Comparison of ENCODE assay signal across 8 mouse cellular contexts in genomic region chr3:122618402-122618801, GRCm38 (mm10). TPM values are rescaled to one million over a fixed set of nuclear protein-coding genes. Genes with fewer than 3 reads are reported as not detected.
DNase-seq lines count a peak whose midpoint lies in the region; ATAC-seq and TF ChIP-seq lines count a peak whose summit lies in the region.

No protein-coding gene starts in this region.

- peak overlapping the region; percentile 80 for H3K4me2 ChIP-seq in heart, embryonic 13.5 days
- H3K4me2 ChIP-seq in kidney, postnatal 0 days (ENCODE audit: low read length), result peak overlapping the region; percentile 85

- H3K4me1 ChIP-seq in brown adipose tissue, adult 24 weeks (ENCODE audit: control insufficient read depth, insufficient read depth, insufficient read length, low read length), result peaks cover 7% of the 10 kb centered on the region; the same call in 1 of the 2 replicates
- peaks cover 28% of the 10 kb centered on the region for H3K4me1 ChIP-seq in heart, embryonic 13.5 days
- H3K4me1 ChIP-seq in kidney, postnatal 0 days (replicated peaks; ENCODE audit: insufficient read depth, low read length), result peaks cover 4% of the 10 kb centered on the region; the same call in 1 of the 2 replicates

- peak overlapping the region; percentile 93 for H3K4me3 ChIP-seq in brown adipose tissue, adult 24 weeks (ENCODE audit: insufficient read depth, low read depth, low read length)
- H3K4me3 ChIP-seq in heart, embryonic 13.5 days, result peak overlapping the region; percentile 97
- peak overlapping the region; percentile 87 for H3K4me3 ChIP-seq in kidney, postnatal 0 days (replicated peaks; ENCODE audit: low read depth, low read length)

- 1% methylated on average over 30 of the region's 30 CpGs for WGBS in heart, embryonic 13.5 days
- under 1% methylated on average over 30 of the region's 30 CpGs for WGBS in kidney, postnatal 0 days

- H3K27ac ChIP-seq in brown adipose tissue, adult 24 weeks (replicated peaks; ENCODE audit: low read depth, low read length), result peak overlapping the region; percentile 73; the same call in 1 of the 2 replicates
- H3K27ac ChIP-seq in heart, embryonic 13.5 days (replicated peaks), result peak overlapping the region; percentile 96
- H3K27ac ChIP-seq in kidney, postnatal 0 days, result peak overlapping the region; percentile 99

- H3K36me3 ChIP-seq in heart, embryonic 13.5 days, result no peaks in the 10 kb centered on the region
- no peaks in the 10 kb centered on the region for H3K36me3 ChIP-seq in kidney, postnatal 0 days (ENCODE audit: insufficient read depth, low read length)

- H3K9ac ChIP-seq in heart, embryonic 13.5 days, result peak overlapping the region; percentile 97
- peak overlapping the region; percentile 99 for H3K9ac ChIP-seq in kidney, postnatal 0 days (ENCODE audit: low read depth, low read length)

- TF ChIP-seq CTCF in kidney, postnatal 0 days (IDR thresholded peaks at IDR 0.05; ENCODE audit: low read depth), result peak; percentile 62

- no peaks in the 10 kb centered on the region for H3K27me3 ChIP-seq in heart, embryonic 13.5 days (replicated peaks)
- H3K27me3 ChIP-seq in kidney, postnatal 0 days (ENCODE audit: insufficient read depth, low read length), result no peaks in the 10 kb centered on the region

- no peak for ATAC-seq in heart, embryonic 13.5 days (ENCODE audit: extremely low read depth, insufficient number of reproducible peaks, low FRiP score, low TSS enrichment)
- 0 out of 2 replicates have a peak, but pooled peaks have one; percentile 22 for ATAC-seq in kidney, postnatal 0 days (replicated peaks; ENCODE audit: low FRiP score, low read depth)

- H3K9me3 ChIP-seq in heart, embryonic 13.5 days, result no peaks in the 10 kb centered on the region
- no peaks in the 10 kb centered on the region for H3K9me3 ChIP-seq in kidney, postnatal 0 days (replicated peaks; ENCODE audit: low read length)

- peak; percentile 30 to 35 for DNase-seq in left cerebral cortex, adult 18-20 months (ENCODE audit: low spot score in 2 of 2)
- DNase-seq in left cerebral cortex, adult 11 months (ENCODE audit: low spot score), result no peak
- peak; percentile 41 for DNase-seq in kidney, postnatal 0 days (ENCODE audit: low spot score)
- peak; percentile 65 for DNase-seq in lung, postnatal 10 days
- peak; percentile 38 for DNase-seq in right cerebral cortex, postnatal 14 days
- DNase-seq in gastrocnemius, postnatal 4 days (ENCODE audit: low spot score in 2 of 2), result no peak

RNA-seq across cellular contexts. Expression of gene Fnbp1l, which starts 1.1 kb away (rescaled TPM):
- 10 to 100 TPM; 93.3 to 96.6 TPM for total RNA-seq in left cerebral cortex, adult 18-20 months (2021)
- polyA plus RNA-seq in brown adipose tissue, adult 24 weeks (2012; ENCODE audit: insufficient read depth, insufficient read length, missing spikeins), result 9.3 and 10.3 TPM in 2 replicates
- 23.0 and 24.8 TPM in 2 replicates for polyA plus RNA-seq in heart, embryonic 13.5 days (2015; fragmentation: Nextera tagmentation; extraction: Ambion mirVana)
- 35.5 and 39.9 TPM in 2 replicates for polyA plus RNA-seq in kidney, postnatal 0 days (2015; fragmentation: Nextera tagmentation; extraction: Ambion mirVana)
- 10 to 100 TPM; 27.2 to 30.2 TPM for total RNA-seq in gastrocnemius, postnatal 4 days (2021)

Comparison
In these comparisons a context has a peak if more than half of its experiments do, and no peak if none do; other contexts are left out.
1. DNase-seq: peak in left cerebral cortex, adult 18-20 months (2 of 2), kidney, postnatal 0 days (single experiment), lung, postnatal 10 days (single experiment) and right cerebral cortex, postnatal 14 days (single experiment); none in left cerebral cortex, adult 11 months (single experiment) and gastrocnemius, postnatal 4 days (0 of 2).
2. Peak in every context shown above with its lines, with median percentiles within 50 percentile points of each other: H3K27ac ChIP-seq and H3K4me3 ChIP-seq.